Mouse (Mus musculus): ENCODE measurements at regions not wholly inside any gene's neighbourhood (a gene's known extent, or its start where the extent isn't known, plus 50 kb on each side); places are given as distances from the start of the nearest gene placed in this dataset.

GRCm38 (mm10) chr16:65250426-65250825, 144.8 kb upstream of the Htr1f start:
- CTCF ChIA-PET = no interaction called here

GRCm38 (mm10) chr16:65247475-65247874, 141.8 kb upstream of the Htr1f start:
- CTCF ChIA-PET = no interaction called here

DNA sequence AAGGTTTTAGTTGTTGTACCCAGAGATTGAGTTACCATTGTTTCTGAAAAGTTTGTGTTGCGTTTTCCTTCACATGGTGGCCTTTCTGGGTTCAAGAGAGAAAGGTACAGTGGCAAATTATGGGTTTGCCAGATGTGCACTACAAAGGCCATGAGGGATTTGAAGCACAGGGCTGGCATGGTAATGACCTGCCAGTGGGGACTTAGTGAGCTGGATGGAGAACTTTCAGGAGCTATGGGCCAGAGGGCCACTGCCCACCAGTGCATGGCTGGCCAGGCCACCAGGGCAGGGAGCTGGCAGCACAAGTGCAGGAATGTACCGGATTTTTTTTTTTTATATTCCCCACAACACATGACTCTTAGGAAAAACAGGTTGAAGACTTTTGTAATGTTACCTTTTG, 128.8 kb upstream of the Htr1f start:
- CTCF ChIA-PET = no interaction called here

GRCm38 (mm10) chr16:65233964-65234363, 128.3 kb upstream of the Htr1f start:
- CTCF ChIA-PET = no interaction called here

DNA sequence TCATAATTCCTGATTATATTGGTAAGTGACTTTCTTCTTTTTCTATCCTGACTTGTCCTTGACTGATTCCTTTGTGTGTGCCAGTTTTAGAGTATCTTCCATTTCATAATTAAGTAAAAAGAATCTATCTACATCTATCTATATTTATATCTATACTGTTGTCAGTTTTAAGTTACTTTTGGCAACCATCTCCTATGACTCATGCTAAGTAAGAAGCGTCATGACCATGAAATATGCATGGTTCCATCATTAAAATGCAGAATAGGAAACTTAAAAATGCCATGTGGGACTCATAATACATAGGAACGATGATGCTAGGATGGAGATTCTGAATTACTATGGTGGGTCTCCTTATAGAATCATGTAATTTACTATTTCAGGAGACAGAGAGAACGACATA, 113.8 kb upstream of the Htr1f start:
- CTCF ChIA-PET = no interaction called here

DNA sequence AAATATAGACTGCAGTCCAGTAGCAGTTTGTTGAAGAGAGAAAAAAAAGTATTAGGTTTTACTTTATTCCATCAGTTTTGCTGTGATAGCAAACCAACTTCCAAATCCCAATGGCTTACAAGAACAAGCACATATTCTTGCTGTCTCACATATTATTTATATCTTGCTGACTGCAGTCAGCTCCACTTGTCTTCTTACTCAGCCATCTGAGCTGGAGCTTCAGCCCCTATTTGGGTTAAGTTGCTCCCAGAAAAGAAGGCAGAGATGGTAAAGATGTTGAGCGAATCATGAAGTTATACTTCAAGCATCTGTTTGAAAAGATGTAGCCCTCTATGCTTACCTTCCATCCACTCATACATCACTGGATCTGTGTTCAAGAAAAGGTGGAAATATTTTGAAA, 106.7 kb upstream of the Htr1f start:
- CTCF ChIA-PET = interaction anchor here (0.6 kb wide), 1 partner anchor 412 kb away, joined by 9 read pairs; no protein-coding TSS in a partner anchor

- CTCF ChIA-PET = no interaction called here
Observed at GRCm38 (mm10) chr16:65201329-65201728, 95.7 kb upstream of the Htr1f start.

- CTCF ChIA-PET = interaction anchor here (0.6 kb wide), 2 partner anchors 273 to 476 kb away, joined by 3 to 4 read pairs; no protein-coding TSS in a partner anchor
Observed at GRCm38 (mm10) chr16:65197203-65197844, 91.7 kb upstream of the Htr1f start.

DNA sequence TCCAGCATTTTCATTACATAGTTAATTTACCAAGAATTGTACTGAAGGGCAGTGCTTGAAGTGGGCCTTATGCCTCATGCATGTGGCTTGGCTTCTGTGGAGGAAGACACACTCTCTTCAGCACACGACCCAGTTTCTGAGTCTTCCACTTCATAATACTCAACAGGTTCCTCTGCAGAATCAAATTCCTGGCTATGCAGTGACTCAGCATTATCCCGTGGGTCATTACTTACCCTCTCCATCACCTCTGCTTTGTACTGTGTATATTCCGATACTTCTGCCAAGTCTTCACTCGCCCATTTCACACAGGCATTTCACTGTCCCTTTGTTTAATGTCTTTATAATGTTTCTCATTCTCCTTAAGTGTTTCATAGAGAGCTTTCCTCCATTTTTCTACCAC, 90.1 kb upstream of the Htr1f start:
- CTCF ChIA-PET = no interaction called here

DNA sequence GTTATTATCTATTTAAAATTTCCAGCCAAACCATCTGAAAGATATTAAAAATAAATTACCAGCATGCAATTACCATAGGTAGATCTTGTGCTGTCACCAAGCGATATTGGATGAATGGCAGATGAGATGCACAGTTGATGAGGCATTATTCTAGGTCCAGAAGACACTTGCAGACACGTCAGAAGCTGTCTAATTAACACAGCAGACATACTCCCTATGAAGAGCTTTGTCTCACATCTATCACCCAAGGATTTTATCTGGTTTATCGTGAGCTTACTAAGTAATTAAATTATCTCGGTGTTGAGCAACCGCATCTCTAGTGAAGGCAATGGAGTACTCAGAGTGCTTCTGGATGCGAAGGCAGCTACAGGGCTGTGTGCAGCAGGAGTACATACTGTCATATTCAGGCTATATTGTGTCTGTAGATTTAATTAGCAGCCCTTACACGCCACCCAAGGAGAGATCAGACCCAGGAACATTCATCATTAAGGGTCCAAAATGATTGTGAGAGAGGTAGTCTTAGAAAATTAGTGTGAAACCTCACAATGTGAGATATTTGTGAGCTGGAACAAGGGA, 86.0 kb upstream of the Htr1f start:
- CTCF ChIA-PET = no interaction called here

DNA sequence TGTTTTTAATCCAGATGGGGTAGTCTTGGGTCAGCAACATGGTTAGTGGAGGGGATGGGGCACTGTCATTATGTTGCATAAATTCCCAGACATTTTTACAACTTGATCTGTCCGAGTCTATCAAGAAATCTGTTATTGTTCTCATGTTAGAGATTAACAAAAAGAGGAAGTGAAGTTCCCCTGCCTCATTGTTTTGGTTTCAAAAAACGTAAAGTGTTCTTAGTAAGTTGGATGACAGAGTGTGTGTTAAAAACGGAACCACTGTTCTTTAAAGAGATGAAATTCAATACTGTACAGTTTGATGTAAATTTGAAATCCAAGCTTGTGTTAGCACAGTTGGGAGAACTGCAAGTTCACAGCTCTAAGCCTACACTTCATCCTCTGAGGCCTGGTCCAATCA, 68.9 kb upstream of the Htr1f start:
- CTCF ChIA-PET = no interaction called here

DNA sequence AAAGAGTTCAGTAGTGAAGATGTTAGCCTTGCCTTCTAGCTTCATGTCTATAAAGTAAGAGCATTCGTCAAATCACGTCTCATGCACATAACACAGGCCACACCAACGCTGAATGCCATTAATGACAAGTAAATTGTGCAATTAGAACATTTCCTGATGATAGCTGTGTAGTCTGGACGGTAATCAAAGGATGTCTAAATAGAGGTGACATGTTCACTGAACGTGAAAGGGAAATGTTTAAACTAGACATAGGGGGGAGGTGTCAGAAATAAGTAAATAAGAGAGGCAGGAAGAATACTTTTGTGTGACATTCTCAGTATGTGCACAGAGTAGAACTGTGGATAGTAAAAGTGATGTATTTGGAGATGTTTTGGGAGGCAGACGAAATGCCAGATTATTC, 61.5 kb upstream of the Htr1f start:
- CTCF ChIA-PET = no interaction called here

GRCm38 (mm10) chr16:65162766-65163165, 57.1 kb upstream of the Htr1f start:
- CTCF ChIA-PET = no interaction called here

GRCm38 (mm10) chr16:65160286-65160685, 54.6 kb upstream of the Htr1f start:
- CTCF ChIA-PET = no interaction called here

DNA sequence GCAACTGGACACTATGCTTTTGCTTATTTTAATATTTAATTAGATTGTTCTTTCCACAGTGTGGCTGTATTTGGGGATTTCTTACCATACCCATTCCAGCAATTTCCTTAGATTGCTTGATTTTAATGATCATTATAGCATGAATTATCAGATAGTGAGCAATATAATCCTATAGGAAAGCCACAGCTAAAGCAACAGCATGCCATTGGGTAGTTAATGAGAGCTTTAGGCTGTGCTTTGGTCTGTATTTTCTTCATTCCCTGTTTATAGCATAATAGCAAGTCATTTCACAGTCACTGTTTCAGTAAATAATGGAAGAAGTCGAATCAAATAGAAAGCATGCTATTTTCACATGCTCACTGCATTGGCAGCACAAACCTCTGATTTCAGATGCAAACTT, 49.9 kb upstream of the Htr1f start:
- CTCF ChIA-PET = interaction anchor here (0.6 kb wide), 1 partner anchor 260 kb away, joined by 3 read pairs; no protein-coding TSS in a partner anchor
